ENCODE assay signal across 18 mouse cellular contexts in genomic region chr12:61823601-61824000, GRCm38 (mm10).
"Had no signal": no experiment of that assay in that cellular context is flagged by ENCODE, and none has a peak within 500 bp of the region (broad histone marks: within the 10 kb centered on the region; RNA-seq: fewer than 3 reads in every experiment).

No protein-coding gene starts in this region.

- H3K9me3 ChIP-seq: midbrain, embryonic 10.5 days; midbrain, embryonic 13.5 days; midbrain, embryonic 15.5 days; neural tube, embryonic 13.5 days; neural tube, embryonic 15.5 days had no signal

- H3K36me3 ChIP-seq: midbrain, embryonic 10.5 days; midbrain, embryonic 13.5 days; midbrain, embryonic 15.5 days; neural tube, embryonic 13.5 days; neural tube, embryonic 15.5 days had no signal

- H3K27ac ChIP-seq: midbrain, embryonic 10.5 days; midbrain, embryonic 13.5 days; midbrain, embryonic 15.5 days; neural tube, embryonic 13.5 days; neural tube, embryonic 15.5 days had no signal

- H3K4me2 ChIP-seq: lung, embryonic 14.5 days; midbrain, embryonic 13.5 days; midbrain, embryonic 15.5 days; neural tube, embryonic 13.5 days; neural tube, embryonic 15.5 days had no signal

- DNase-seq: lung, adult 18-20 months; lung, embryonic 14.5 days; lung, postnatal 10 days; lung, postnatal 4 days; retina, postnatal 1 day; right cerebral cortex, adult 18-20 months; right cerebral cortex, postnatal 25 days; right cerebral cortex, postnatal 4 days; spleen, adult 18-20 months; thymus, adult 18-20 months; thymus, postnatal 14 days; thymus, postnatal 36 days had no signal

- H3K4me3 ChIP-seq: midbrain, embryonic 10.5 days; midbrain, embryonic 13.5 days; midbrain, embryonic 15.5 days; myocyte; neural tube, embryonic 13.5 days; neural tube, embryonic 15.5 days had no signal

- H3K27me3 ChIP-seq: midbrain, embryonic 13.5 days; midbrain, embryonic 15.5 days; neural tube, embryonic 13.5 days; neural tube, embryonic 15.5 days had no signal

- H3K9ac ChIP-seq: lung, embryonic 14.5 days; midbrain, embryonic 13.5 days; midbrain, embryonic 15.5 days; neural tube, embryonic 13.5 days; neural tube, embryonic 15.5 days had no signal

- ATAC-seq: midbrain, embryonic 13.5 days; midbrain, embryonic 15.5 days had no signal

- H3K4me1 ChIP-seq: midbrain, embryonic 10.5 days; midbrain, embryonic 13.5 days; midbrain, embryonic 15.5 days; neural tube, embryonic 13.5 days; neural tube, embryonic 15.5 days had no signal
